Mouse (Mus musculus) urinary bladder, postnatal 10 days (tissue): ENCODE results near the gene Abca13.
"Not testable (repeated sequence)": the region's sequence is repeated elsewhere in the genome, so short reads cannot be mapped to it uniquely, and the experiment has no call there.

Experiments used
- DNase-seq: peaks from one replicate; pipeline ENCODE4 v3.0.0; 2022; ENCODE audit warnings: low spot score

The Abca13 gene

GRCm38 (mm10) chr11:9191555-9192131 lies at the start of gene Abca13:
Gene Abca13, plus strand, starts transcription at chr11:9191942.
- no peak for DNase-seq

GRCm38 (mm10) chr11:9145113-9145512 lies 46.6 kb upstream of the Abca13 start:
- no peak for DNase-seq

GRCm38 (mm10) chr11:9146115-9146514 lies 45.6 kb upstream of the Abca13 start:
- DNase-seq, result no peak

- no peak for DNase-seq
These were observed 45.1 kb upstream of the Abca13 start for GRCm38 (mm10) chr11:9146683-9147082.

GRCm38 (mm10) chr11:9148206-9148605 lies 43.5 kb upstream of the Abca13 start:
- no peak for DNase-seq

GRCm38 (mm10) chr11:9150403-9150802 lies 41.3 kb upstream of the Abca13 start:
- DNase-seq, result not testable (repeated sequence)

GRCm38 (mm10) chr11:9159953-9160352 lies 31.8 kb upstream of the Abca13 start:
- DNase-seq, result no peak

- DNase-seq, result no peak
These were observed 24.4 kb upstream of the Abca13 start for GRCm38 (mm10) chr11:9167331-9167730.

- DNase-seq, result no peak
These were observed 10.3 kb upstream of the Abca13 start for GRCm38 (mm10) chr11:9181477-9181876.

GRCm38 (mm10) chr11:9189471-9189870 lies 2.3 kb upstream of the Abca13 start:
- DNase-seq, result not testable (repeated sequence)

- DNase-seq, result no peak
These were observed 779 bp upstream of the Abca13 start for GRCm38 (mm10) chr11:9190772-9191554.

- DNase-seq, result no peak
These were observed 3.1 kb downstream of the Abca13 start for GRCm38 (mm10) chr11:9194861-9195260.

GRCm38 (mm10) chr11:9199868-9200267 lies 8.1 kb downstream of the Abca13 start:
- no peak for DNase-seq

- DNase-seq, result no peak
These were observed 19.0 kb downstream of the Abca13 start for GRCm38 (mm10) chr11:9210707-9211106.

GRCm38 (mm10) chr11:9213580-9213979 lies 21.8 kb downstream of the Abca13 start:
- no peak for DNase-seq

GRCm38 (mm10) chr11:9216252-9216651 lies 24.5 kb downstream of the Abca13 start:
- DNase-seq, result no peak

- DNase-seq, result no peak
These were observed 28.8 kb downstream of the Abca13 start for GRCm38 (mm10) chr11:9220501-9220900.

- DNase-seq, result no peak
These were observed 29.9 kb downstream of the Abca13 start for GRCm38 (mm10) chr11:9221646-9222045.

- DNase-seq, result no peak
These were observed 34.7 kb downstream of the Abca13 start for GRCm38 (mm10) chr11:9226399-9226798.

- DNase-seq, result not testable (repeated sequence)
These were observed 57.9 kb downstream of the Abca13 start for GRCm38 (mm10) chr11:9249627-9250026.

- not testable (repeated sequence) for DNase-seq
These were observed 71.3 kb downstream of the Abca13 start for GRCm38 (mm10) chr11:9263072-9263471.

GRCm38 (mm10) chr11:9269090-9269489 lies 77.3 kb downstream of the Abca13 start:
- DNase-seq, result no peak

GRCm38 (mm10) chr11:9285204-9285603 lies 93.5 kb downstream of the Abca13 start:
- DNase-seq, result no peak

- no peak for DNase-seq
These were observed 94.0 kb downstream of the Abca13 start for GRCm38 (mm10) chr11:9285759-9286158.
